Mouse (Mus musculus): ENCODE data around the gene 2310039H08Rik.

2310039H08Rik gene

GRCm38 (mm10) chr17:46772404-46773277 lies at the start of gene 2310039H08Rik:
Gene 2310039H08Rik (plus strand): TSS chr17:46772635.
- in situ Hi-C loops (cut with MboI, MseI) = no loop called here

GRCm38 (mm10) chr17:46724477-46725084 lies 47.9 kb upstream of the 2310039H08Rik start:
- in situ Hi-C loops (cut with MboI, MseI) = no loop called here

- in situ Hi-C loops (cut with MboI, MseI) = no loop called here
Observed at GRCm38 (mm10) chr17:46725273-46725672, 47.2 kb upstream of the 2310039H08Rik start.

GRCm38 (mm10) chr17:46725731-46726645 lies 46.4 kb upstream of the 2310039H08Rik start:
- in situ Hi-C loops (cut with MboI, MseI) = no loop called here

- in situ Hi-C loops (cut with MboI, MseI) = no loop called here
Observed at GRCm38 (mm10) chr17:46727271-46727670, 45.2 kb upstream of the 2310039H08Rik start.

- in situ Hi-C loops (cut with MboI, MseI) = no loop called here
Observed at GRCm38 (mm10) chr17:46728021-46728420, 44.4 kb upstream of the 2310039H08Rik start.

- in situ Hi-C loops (cut with MboI, MseI) = no loop called here
Observed at GRCm38 (mm10) chr17:46728496-46728895, 43.9 kb upstream of the 2310039H08Rik start.

- in situ Hi-C loops (cut with MboI, MseI) = no loop called here
Observed at GRCm38 (mm10) chr17:46728904-46729318, 43.5 kb upstream of the 2310039H08Rik start, which contains the start of gene Gnmt. Gene Gnmt (minus strand): TSS chr17:46729168.

- in situ Hi-C loops (cut with MboI, MseI) = no loop called here
Observed at GRCm38 (mm10) chr17:46734055-46734454, 38.4 kb upstream of the 2310039H08Rik start.

- in situ Hi-C loops (cut with MboI, MseI) = no loop called here
Observed at GRCm38 (mm10) chr17:46735287-46735686, 37.1 kb upstream of the 2310039H08Rik start.

GRCm38 (mm10) chr17:46736160-46736559 lies 36.3 kb upstream of the 2310039H08Rik start:
- in situ Hi-C loops (cut with MboI, MseI) = no loop called here

- in situ Hi-C loops (cut with MboI, MseI) = no loop called here
Observed at GRCm38 (mm10) chr17:46741305-46741704, 31.1 kb upstream of the 2310039H08Rik start.

GRCm38 (mm10) chr17:46742986-46743385 lies 29.4 kb upstream of the 2310039H08Rik start:
- in situ Hi-C loops (cut with MboI, MseI) = no loop called here

GRCm38 (mm10) chr17:46745506-46745905 lies 26.9 kb upstream of the 2310039H08Rik start:
- in situ Hi-C loops (cut with MboI, MseI) = no loop called here

- in situ Hi-C loops (cut with MboI, MseI) = no loop called here
Observed at GRCm38 (mm10) chr17:46747234-46747633, 25.2 kb upstream of the 2310039H08Rik start.

GRCm38 (mm10) chr17:46747806-46748205 lies 24.6 kb upstream of the 2310039H08Rik start:
- in situ Hi-C loops (cut with MboI, MseI) = no loop called here

GRCm38 (mm10) chr17:46749282-46749681 lies 23.2 kb upstream of the 2310039H08Rik start:
- in situ Hi-C loops (cut with MboI, MseI) = no loop called here

GRCm38 (mm10) chr17:46750580-46750979 lies 21.9 kb upstream of the 2310039H08Rik start:
- in situ Hi-C loops (cut with MboI, MseI) = no loop called here

GRCm38 (mm10) chr17:46751056-46751793 lies 21.2 kb upstream of the 2310039H08Rik start:
- in situ Hi-C loops (cut with MboI, MseI) = no loop called here

GRCm38 (mm10) chr17:46751794-46752556 lies 20.5 kb upstream of the 2310039H08Rik start, which contains the start of gene Cnpy3:
Gene Cnpy3 (minus strand): TSS chr17:46752214.
- in situ Hi-C loops (cut with MboI, MseI) = no loop called here

Measured in T-helper 2 cell (primary cell).